Comparison of ENCODE assay signal across 8 mouse cellular contexts in the genomic region with DNA sequence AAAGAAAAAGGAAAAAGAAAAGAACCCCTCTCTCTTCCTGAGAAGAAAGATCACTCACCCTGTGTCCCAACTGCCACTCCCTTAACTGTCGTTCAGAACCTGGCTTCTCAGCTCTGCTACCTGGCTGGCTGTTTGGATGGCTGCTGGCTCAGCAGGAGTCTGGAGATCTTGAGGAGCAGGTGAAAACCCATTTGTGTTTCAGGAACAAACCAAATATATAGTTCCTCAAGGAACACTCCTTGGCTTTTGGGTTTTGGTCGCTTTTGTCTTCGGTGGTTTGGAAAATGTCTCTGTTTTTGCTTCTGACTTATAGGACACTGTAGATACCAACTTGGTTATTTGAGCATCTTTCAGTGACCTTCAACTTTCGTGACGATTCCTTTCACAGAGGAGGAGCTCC. TPM values are rescaled to one million over a fixed set of nuclear protein-coding genes. Genes with fewer than 3 reads are reported as not detected.
DNase-seq lines count a peak whose midpoint lies in the region; ATAC-seq lines count a peak whose summit lies in the region.

Gene Gatad1 (minus strand): TSS at position 101 of the 400 bp plus-strand sequence.

- no peaks in the 10 kb centered on the region for H3K9me3 ChIP-seq in intestine, embryonic 14.5 days (ENCODE audit: control insufficient read depth, low read length)

- 77% methylated on average over 5 of the region's 5 CpGs for WGBS in intestine, embryonic 14.5 days

- H3K4me2 ChIP-seq in intestine, embryonic 14.5 days (ENCODE audit: low read length), result no peak within 1 kb of the TSS

- no peak within 1 kb of the TSS for H3K4me3 ChIP-seq in intestine, embryonic 14.5 days (ENCODE audit: low read depth, low read length)

- H3K27me3 ChIP-seq in intestine, embryonic 14.5 days (replicated peaks; ENCODE audit: control insufficient read depth, insufficient read depth, low read length), result no peaks in the 10 kb centered on the region

- no peaks in the 10 kb centered on the region for H3K36me3 ChIP-seq in intestine, embryonic 14.5 days (ENCODE audit: control insufficient read depth, insufficient read depth, low read length)

- no peaks in the 10 kb centered on the region for H3K4me1 ChIP-seq in intestine, embryonic 14.5 days (replicated peaks; ENCODE audit: control insufficient read depth, insufficient read depth, low read length)

- no peak within 1 kb of the TSS for H3K9ac ChIP-seq in intestine, embryonic 14.5 days (ENCODE audit: low read length)

- no peak for DNase-seq in heart, adult 18-20 months
- DNase-seq in heart, adult 11 months, result no peak
- no peak for DNase-seq in adrenal gland, postnatal 10 days
- DNase-seq in gastrocnemius, postnatal 10 days, result no peak
- no peak for DNase-seq in intestine, embryonic 14.5 days (ENCODE audit: low spot score)
- no peak for DNase-seq in retina, embryonic 14.5 days (ENCODE audit: low spot score)
- no peak for DNase-seq in frontal cortex, postnatal 14 days (ENCODE audit: low spot score in 2 of 2)

- ATAC-seq in intestine, embryonic 14.5 days (replicated peaks; ENCODE audit: low FRiP score, low TSS enrichment, low read depth), result no peak
- ATAC-seq in megakaryocyte progenitor cell, adult 5-6 weeks (replicated peaks; ENCODE audit: poor library complexity), result no peak

- H3K27ac ChIP-seq in intestine, embryonic 14.5 days (ENCODE audit: low read depth), result no peak within 1 kb of the TSS

RNA-seq across cellular contexts. Expression of gene Gatad1, which starts in this region (rescaled TPM):
- 10 to 100 TPM; 90.0 to 90.6 TPM for total RNA-seq in heart, adult 18-20 months (2021)
- 100 to 1,000 TPM; 121 to 123 TPM for total RNA-seq in adrenal gland, postnatal 10 days (2021)
- total RNA-seq in gastrocnemius, postnatal 10 days (2021), result 10 to 100 TPM; 81.1 to 81.8 TPM
- polyA plus RNA-seq in intestine, embryonic 14.5 days (2014; fragmentation: Nextera tagmentation; extraction: Ambion mirVana), result 71.2 and 72.9 TPM in 2 replicates
- 112 and 131 TPM in 2 replicates for total RNA-seq in megakaryocyte progenitor cell, adult 5-6 weeks (2015)
- 179 and 200 TPM in 2 replicates for total RNA-seq in megakaryocyte progenitor cell, adult 5-6 weeks (2017)
